Mouse (Mus musculus) MEL (cell line): ENCODE measurements at regions not wholly inside any gene's neighbourhood (a gene's known extent, or its start where the extent isn't known, plus 50 kb on each side); places are given as distances from the start of the nearest gene placed in this dataset.

Source experiments
- BHLHE40 ChIP-seq: IDR thresholded peaks from 2 replicates; pipeline ENCODE4 v1.6.1; 2012; ENCODE audit warnings: low read depth, mild to moderate bottlenecking, inconsistent platforms, low read length, improper control_type of control experiment, borderline replicate concordance
- CHD1 ChIP-seq: IDR thresholded peaks from 2 replicates; pipeline ENCODE4 v1.6.1; 2012; ENCODE audit warnings: low read depth, mild to moderate bottlenecking, inconsistent platforms, low read length, improper control_type of control experiment
- CHD2 ChIP-seq: IDR thresholded peaks from 2 replicates; pipeline ENCODE4 v1.6.1; 2011; ENCODE audit warnings: low read length, improper control_type of control experiment
- CTCF ChIP-seq, 3 experiments: IDR thresholded peaks in 2 of 3; conservative IDR thresholded peaks in 1 of 3; 2 replicates each; pipeline ENCODE4 v1.5.1; 2011 to 2012; ENCODE audit warnings: low read length in 3 of 3, low read depth in 2 of 3, mild to moderate bottlenecking in 2 of 3, improper control_type of control experiment in 1 of 3, inconsistent platforms in 1 of 3, mixed read lengths in 1 of 3, moderate library complexity in 1 of 3; ENCODE audit not compliant: control insufficient read depth in 1 of 3, insufficient read depth in 1 of 3, poor library complexity in 1 of 3, severe bottlenecking in 1 of 3
- EP300 ChIP-seq, 2 experiments: IDR thresholded peaks; 2 replicates each; pipeline ENCODE4 v1.6.1; 2011; ENCODE audit warnings: improper control_type of control experiment in 2 of 2, low read length in 2 of 2, low read depth in 1 of 2, mild to moderate bottlenecking in 1 of 2
- GABPA ChIP-seq: IDR thresholded peaks from 2 replicates; pipeline ENCODE4 v1.6.1; 2012; ENCODE audit warnings: low read depth, mild to moderate bottlenecking, inconsistent platforms, low read length, improper control_type of control experiment, moderate library complexity
- HCFC1 ChIP-seq: IDR thresholded peaks from 2 replicates; pipeline ENCODE4 v1.6.1; 2012; ENCODE audit warnings: low read depth, mild to moderate bottlenecking, inconsistent platforms, low read length, improper control_type of control experiment, moderate library complexity
- MXI1 ChIP-seq: IDR thresholded peaks from 2 replicates; pipeline ENCODE4 v1.6.1; 2011; ENCODE audit warnings: mild to moderate bottlenecking, low read depth, low read length, improper control_type of control experiment
- POLR2A ChIP-seq, 2 experiments: IDR thresholded peaks; 2 replicates each; pipeline ENCODE4 v1.6.1; 2011 to 2012; ENCODE audit warnings: low read length in 2 of 2, mild to moderate bottlenecking in 2 of 2, control low read depth in 1 of 2, improper control_type of control experiment in 1 of 2, low read depth in 1 of 2, moderate library complexity in 1 of 2; ENCODE audit not compliant: control insufficient read depth in 1 of 2, insufficient read depth in 1 of 2, poor library complexity in 1 of 2
- TAL1 ChIP-seq: IDR thresholded peaks from 2 replicates; pipeline ENCODE4 v1.6.1; 2012; ENCODE audit warnings: mild to moderate bottlenecking, inconsistent platforms, low read length, moderate library complexity, mixed read lengths
- TCF12 ChIP-seq: IDR thresholded peaks from 2 replicates; pipeline ENCODE4 v1.6.1; 2014; ENCODE audit warnings: low read depth, mild to moderate bottlenecking, inconsistent platforms, low read length, improper control_type of control experiment, moderate library complexity
- USF1 ChIP-seq: IDR thresholded peaks from 2 replicates; pipeline ENCODE4 v1.6.1; 2014; ENCODE audit warnings: low read depth, mild to moderate bottlenecking, inconsistent platforms, low read length, improper control_type of control experiment, moderate library complexity
- USF2 ChIP-seq, 2 experiments: IDR thresholded peaks; 2 replicates each; pipeline ENCODE4 v1.6.1; 2011 to 2012; ENCODE audit warnings: improper control_type of control experiment in 2 of 2, low read length in 2 of 2, borderline replicate concordance in 1 of 2, inconsistent platforms in 1 of 2, low read depth in 1 of 2, mild to moderate bottlenecking in 1 of 2; ENCODE audit not compliant: insufficient read depth in 1 of 2
- ZC3H11A ChIP-seq: IDR thresholded peaks from 2 replicates; pipeline ENCODE4 v1.6.1; 2012; ENCODE audit warnings: low read depth, mild to moderate bottlenecking, inconsistent platforms, low read length, improper control_type of control experiment

DNA sequence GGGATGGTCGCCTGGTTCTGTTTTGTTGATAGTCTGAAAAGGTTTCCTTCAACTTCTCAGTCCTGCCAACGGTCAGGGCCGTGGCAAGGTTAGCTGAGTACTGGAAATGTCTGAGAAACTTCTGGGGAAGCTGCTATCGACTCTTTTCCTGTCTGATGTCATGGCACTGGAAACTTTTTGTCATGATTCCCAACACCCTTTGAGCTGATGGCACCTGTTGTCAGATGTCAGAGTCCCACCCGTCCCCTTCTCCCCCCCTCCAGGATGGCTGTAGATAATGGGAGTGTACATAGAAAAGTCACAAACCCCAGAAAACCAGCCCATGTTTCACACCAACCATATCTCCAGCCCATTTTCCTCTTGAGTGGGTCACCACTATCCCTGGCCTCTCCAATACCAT, 167.0 kb downstream of the Ackr3 start:
- no peak for TF ChIP-seq CTCF (IDR thresholded peaks at IDR 0.05 in 2 of 3, conservative IDR thresholded peaks at IDR 0.05 in 1 of 3; ENCODE audit: control insufficient read depth in 1 of 3, insufficient read depth in 1 of 3, low read depth in 2 of 3, low read length in 3 of 3, poor library complexity in 1 of 3, severe bottlenecking in 1 of 3)
- TF ChIP-seq MXI1, result no peak
- no peak for TF ChIP-seq TCF12
- TF ChIP-seq POLR2A (IDR thresholded peaks at IDR 0.05; ENCODE audit: control insufficient read depth in 1 of 2, insufficient read depth in 1 of 2, low read depth in 1 of 2, low read length in 2 of 2, poor library complexity in 1 of 2), result no peak
- TF ChIP-seq BHLHE40, result no peak
- TF ChIP-seq GABPA, result no peak
- TF ChIP-seq EP300 (IDR thresholded peaks at IDR 0.05; ENCODE audit: low read depth in 1 of 2, low read length in 2 of 2), result no peak
- no peak for TF ChIP-seq USF2 (IDR thresholded peaks at IDR 0.05; ENCODE audit: borderline replicate concordance in 1 of 2, insufficient read depth in 1 of 2, low read depth in 1 of 2, low read length in 2 of 2)
- TF ChIP-seq CHD2, result no peak
- no peak for TF ChIP-seq HCFC1
- no peak for TF ChIP-seq TAL1
- TF ChIP-seq USF1, result no peak
- TF ChIP-seq CHD1, result no peak
- TF ChIP-seq ZC3H11A, result no peak
